Mouse (Mus musculus) brain, embryonic 14.5 days (tissue): ENCODE results near the gene Tnrc6b. TPM values are rescaled to one million over a fixed set of nuclear protein-coding genes. Genes with fewer than 3 reads are reported as not detected.
A peak's percentile ranks its signal among the peaks of the same experiment; 100 is the strongest.
"Not testable (repeated sequence)": the region's sequence is repeated elsewhere in the genome, so short reads cannot be mapped to it uniquely, and the experiment has no call there.

Source experiments
- DNase-seq: peaks from one replicate; pipeline ENCODE4 v3.0.0-alpha.2; 2011; ENCODE audit warnings: low read depth
- CTCF ChIP-seq: fragments of 200-500 bp; IDR thresholded peaks from 2 replicates; pipeline ENCODE4 v1.5.1; 2012; ENCODE audit warnings: inconsistent platforms, mild to moderate bottlenecking, moderate library complexity, borderline replicate concordance; ENCODE audit not compliant: insufficient read depth, insufficient read length; ENCODE audit errors: extremely low read depth
- POLR2A ChIP-seq: fragments of 200-500 bp; IDR thresholded peaks from 2 replicates; pipeline ENCODE4 v1.6.1; 2012; ENCODE audit warnings: mild to moderate bottlenecking, inconsistent platforms, borderline replicate concordance; ENCODE audit not compliant: poor library complexity, insufficient read depth, insufficient read length, severe bottlenecking; ENCODE audit errors: extremely low read depth
- polyA plus RNA-seq: library from polyadenylated mRNA; depleted of rRNA; stranded (reverse); fragments of >200 nt; gene quantifications from 2 replicates; pipeline ENCODE4 v1.2.3, GENCODE M21; 2012

The Tnrc6b gene
- polyA plus RNA-seq, 1 experiment, result 46.2 TPM

- DNase-seq, result peak; percentile 59
- TF ChIP-seq CTCF (no peak), POLR2A (no peak)
Measured at GRCm38 (mm10) chr15:80876231-80876630, 165.1 kb downstream of the Tnrc6b start.

GRCm38 (mm10) chr15:80884095-80884494, 173.0 kb downstream of the Tnrc6b start:
- TF ChIP-seq POLR2A, result no peak
- no peak for TF ChIP-seq CTCF
- no peak for DNase-seq

GRCm38 (mm10) chr15:80886361-80887156, 175.4 kb downstream of the Tnrc6b start:
- TF ChIP-seq POLR2A (no peak), CTCF (no peak)
- DNase-seq, result no peak

GRCm38 (mm10) chr15:80892341-80892740, 181.2 kb downstream of the Tnrc6b start:
- no peak for TF ChIP-seq POLR2A

GRCm38 (mm10) chr15:80896741-80897140, 185.6 kb downstream of the Tnrc6b start:
- DNase-seq, result no peak
- TF ChIP-seq POLR2A (no peak), CTCF (no peak)

More at GRCm38 (mm10) chr15:80892341-80892740, 181.2 kb downstream of the Tnrc6b start:
- DNase-seq, result no peak

- peak; percentile 30 for DNase-seq
- TF ChIP-seq CTCF (no peak), POLR2A (no peak)
Measured at GRCm38 (mm10) chr15:80897911-80898310, 186.8 kb downstream of the Tnrc6b start.

- TF ChIP-seq POLR2A, result no peak
- no peak for DNase-seq
Measured at GRCm38 (mm10) chr15:80899806-80900205, 188.7 kb downstream of the Tnrc6b start.

- DNase-seq, result no peak
- TF ChIP-seq POLR2A (no peak), CTCF (no peak)
Measured at GRCm38 (mm10) chr15:80901806-80902513, 190.8 kb downstream of the Tnrc6b start.

GRCm38 (mm10) chr15:80904776-80905175, 193.7 kb downstream of the Tnrc6b start:
- DNase-seq, result not testable (repeated sequence)

- no peak for TF ChIP-seq POLR2A
- no peak for TF ChIP-seq CTCF
- DNase-seq, result no peak
Measured at GRCm38 (mm10) chr15:80910183-80910582, 199.1 kb downstream of the Tnrc6b start.

GRCm38 (mm10) chr15:80910790-80911531, 199.8 kb downstream of the Tnrc6b start:
- no peak for DNase-seq
- no peak for TF ChIP-seq POLR2A
- TF ChIP-seq CTCF, result no peak
